Mouse (Mus musculus) MEL (cell line): ENCODE measurements around the gene 4933414I15Rik.

Experiments used
- BHLHE40 ChIP-seq: IDR thresholded peaks from 2 replicates; pipeline ENCODE4 v1.6.1; 2012; ENCODE audit warnings: low read depth, mild to moderate bottlenecking, inconsistent platforms, low read length, improper control_type of control experiment, borderline replicate concordance
- CHD1 ChIP-seq: IDR thresholded peaks from 2 replicates; pipeline ENCODE4 v1.6.1; 2012; ENCODE audit warnings: low read depth, mild to moderate bottlenecking, inconsistent platforms, low read length, improper control_type of control experiment
- CTCF ChIP-seq, 3 experiments: IDR thresholded peaks in 2 of 3; conservative IDR thresholded peaks in 1 of 3; 2 replicates each; pipeline ENCODE4 v1.5.1; 2011 to 2012; ENCODE audit warnings: low read length in 3 of 3, low read depth in 2 of 3, mild to moderate bottlenecking in 2 of 3, improper control_type of control experiment in 1 of 3, inconsistent platforms in 1 of 3, mixed read lengths in 1 of 3, moderate library complexity in 1 of 3; ENCODE audit not compliant: control insufficient read depth in 1 of 3, insufficient read depth in 1 of 3, poor library complexity in 1 of 3, severe bottlenecking in 1 of 3
- EP300 ChIP-seq, 2 experiments: IDR thresholded peaks; 2 replicates each; pipeline ENCODE4 v1.6.1; 2011; ENCODE audit warnings: improper control_type of control experiment in 2 of 2, low read length in 2 of 2, low read depth in 1 of 2, mild to moderate bottlenecking in 1 of 2
- ETS1 ChIP-seq: IDR thresholded peaks from 2 replicates; pipeline ENCODE4 v1.6.1; 2012; ENCODE audit warnings: low read depth, mild to moderate bottlenecking, inconsistent platforms, low read length, improper control_type of control experiment, moderate library complexity
- GABPA ChIP-seq: IDR thresholded peaks from 2 replicates; pipeline ENCODE4 v1.6.1; 2012; ENCODE audit warnings: low read depth, mild to moderate bottlenecking, inconsistent platforms, low read length, improper control_type of control experiment, moderate library complexity
- MAFK ChIP-seq: IDR thresholded peaks from 2 replicates; pipeline ENCODE4 v1.6.1; 2011; ENCODE audit warnings: low read depth, mild to moderate bottlenecking, low read length, improper control_type of control experiment, borderline replicate concordance
- POLR2A ChIP-seq, 2 experiments: IDR thresholded peaks; 2 replicates each; pipeline ENCODE4 v1.6.1; 2011 to 2012; ENCODE audit warnings: low read length in 2 of 2, mild to moderate bottlenecking in 2 of 2, control low read depth in 1 of 2, improper control_type of control experiment in 1 of 2, low read depth in 1 of 2, moderate library complexity in 1 of 2; ENCODE audit not compliant: control insufficient read depth in 1 of 2, insufficient read depth in 1 of 2, poor library complexity in 1 of 2
- POLR2AphosphoS2 ChIP-seq: IDR thresholded peaks from 2 replicates; pipeline ENCODE4 v1.6.1; 2011; ENCODE audit warnings: low read length, improper control_type of control experiment
- TBP ChIP-seq: IDR thresholded peaks from 2 replicates; pipeline ENCODE4 v1.8.0; 2011; ENCODE audit warnings: low read depth, low read length, improper control_type of control experiment
- ZKSCAN1 ChIP-seq: IDR thresholded peaks from 2 replicates; pipeline ENCODE4 v1.6.1; 2012; ENCODE audit warnings: low read depth, mild to moderate bottlenecking, inconsistent platforms, low read length, improper control_type of control experiment, moderate library complexity

DNA sequence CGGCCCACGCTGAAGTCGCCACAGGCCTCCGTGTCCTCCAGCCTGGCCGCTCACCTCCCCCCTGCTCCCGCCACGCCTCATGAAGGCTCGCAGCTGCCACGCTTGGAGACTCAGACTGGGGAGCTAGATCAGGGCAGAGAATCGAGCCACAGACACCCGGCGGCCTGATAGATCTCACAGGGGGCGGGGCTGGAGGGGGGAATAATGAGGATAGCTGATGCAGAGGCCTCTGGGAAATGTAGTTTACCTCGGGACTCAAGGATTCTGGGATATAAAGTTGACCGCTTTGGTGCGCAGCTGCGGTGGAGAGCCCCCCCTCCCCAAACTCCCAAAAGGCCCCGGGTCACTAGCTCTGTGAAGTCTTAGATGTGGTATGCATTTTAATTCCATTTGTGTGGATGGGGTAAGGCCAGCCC, 12.1 kb downstream of the 4933414I15Rik start, which contains the start of gene Zfp354b:
- TF ChIP-seq CTCF (IDR thresholded peaks at IDR 0.05 in 2 of 3, conservative IDR thresholded peaks at IDR 0.05 in 1 of 3; ENCODE audit: control insufficient read depth in 1 of 3, insufficient read depth in 1 of 3, low read depth in 2 of 3, low read length in 3 of 3, poor library complexity in 1 of 3, severe bottlenecking in 1 of 3) (no peak), BHLHE40 (no peak), EP300 (IDR thresholded peaks at IDR 0.05; ENCODE audit: low read depth in 1 of 2, low read length in 2 of 2) (no peak), POLR2A (IDR thresholded peaks at IDR 0.05; ENCODE audit: control insufficient read depth in 1 of 2, insufficient read depth in 1 of 2, low read depth in 1 of 2, low read length in 2 of 2, poor library complexity in 1 of 2) (no peak), MAFK (no peak), ZKSCAN1 (no peak), POLR2AphosphoS2 (no peak), GABPA (no peak), CHD1 (no peak), ETS1 (no peak), TBP (no peak)
